Mouse (Mus musculus): ENCODE measurements around the gene Gltpd2.
A peak's percentile ranks its signal among the peaks of the same experiment; 100 is the strongest.
"Not testable (repeated sequence)": the region's sequence is repeated elsewhere in the genome, so short reads cannot be mapped to it uniquely, and the experiment has no call there.

The Gltpd2 gene

DNA sequence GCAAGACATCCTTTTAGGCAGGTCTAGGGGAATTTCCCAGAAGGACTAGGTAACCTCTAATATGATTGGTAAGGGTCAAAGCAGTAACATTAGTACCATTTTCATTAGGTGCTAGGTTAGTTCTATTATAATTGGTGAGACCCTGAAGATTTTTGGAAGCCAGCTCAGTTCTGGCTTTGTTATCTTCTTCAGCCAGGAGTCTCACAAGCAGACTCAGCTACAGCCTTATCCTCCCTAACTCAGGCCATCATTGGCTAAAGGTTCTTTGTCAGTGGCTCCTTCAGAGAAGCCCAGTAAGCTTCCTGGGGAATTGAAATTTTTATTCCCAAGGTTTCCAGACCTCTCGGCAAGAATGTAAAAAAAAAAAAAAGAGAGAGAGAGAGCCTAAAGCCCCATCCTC, 560 bp upstream of the Gltpd2 start:
- DNase-seq, result no peak

DNA sequence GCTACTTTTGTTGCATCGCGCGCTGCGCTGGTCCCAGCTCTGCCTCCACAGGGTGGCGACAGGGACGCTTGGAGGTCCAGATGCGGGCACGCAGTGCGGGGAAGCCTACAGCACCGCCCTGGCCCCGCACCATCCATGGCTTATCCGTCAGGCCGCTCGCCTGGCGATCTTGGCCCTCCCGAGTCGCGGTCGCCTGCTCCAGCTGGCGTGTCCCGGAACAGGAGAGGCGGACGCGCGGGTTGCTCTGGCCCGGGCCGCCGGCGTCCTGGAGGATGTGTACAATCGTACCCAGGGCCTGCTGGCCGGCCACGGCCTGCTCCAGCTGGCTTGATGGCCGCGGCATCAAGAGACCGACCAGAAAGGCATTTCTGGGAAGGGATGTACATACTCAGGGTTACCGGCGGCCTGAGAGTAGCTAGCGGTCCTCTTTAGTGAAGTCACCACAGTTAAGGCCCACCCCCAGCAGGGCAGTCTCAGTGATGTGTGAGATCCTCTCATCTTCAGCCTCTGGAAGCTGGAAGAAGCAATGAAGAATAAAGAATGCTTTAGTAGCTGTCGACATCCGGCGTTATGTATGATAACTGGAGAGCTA, 1.3 kb downstream of the Gltpd2 start:
- DNase-seq, result peak; percentile 97

DNA sequence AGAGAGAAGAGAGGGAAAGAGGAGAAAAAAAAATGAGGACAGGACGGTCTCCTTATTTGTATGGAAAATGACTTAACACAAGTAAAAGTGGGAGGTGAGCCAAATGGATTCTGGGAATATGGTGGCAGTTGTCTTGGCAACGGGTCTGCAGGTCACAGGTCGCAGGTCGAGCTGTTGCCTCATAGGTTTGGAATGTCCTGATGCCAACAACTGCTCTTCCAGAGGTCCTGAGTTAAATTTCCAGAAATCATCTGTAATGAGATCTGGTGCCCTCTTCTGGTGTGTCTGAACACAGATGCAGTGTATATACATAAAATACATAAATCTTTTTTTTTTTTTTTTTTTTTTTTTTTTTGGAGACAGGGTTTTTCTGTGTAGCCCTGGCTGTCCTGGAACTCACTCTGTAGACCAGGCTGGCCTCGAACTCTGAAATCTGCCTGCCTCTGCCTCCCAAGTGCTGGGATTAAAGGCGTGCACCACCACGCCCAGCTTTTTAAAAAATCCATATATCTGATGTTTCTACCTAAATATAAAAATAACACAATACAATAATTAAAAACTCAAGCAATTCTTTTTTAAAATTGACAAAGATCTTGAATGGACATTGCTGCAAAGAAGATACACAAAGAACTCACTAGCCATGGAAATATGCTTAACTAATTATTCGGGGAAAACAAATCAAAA, 4.5 kb downstream of the Gltpd2 start:
- peak; percentile 75 for DNase-seq

DNA sequence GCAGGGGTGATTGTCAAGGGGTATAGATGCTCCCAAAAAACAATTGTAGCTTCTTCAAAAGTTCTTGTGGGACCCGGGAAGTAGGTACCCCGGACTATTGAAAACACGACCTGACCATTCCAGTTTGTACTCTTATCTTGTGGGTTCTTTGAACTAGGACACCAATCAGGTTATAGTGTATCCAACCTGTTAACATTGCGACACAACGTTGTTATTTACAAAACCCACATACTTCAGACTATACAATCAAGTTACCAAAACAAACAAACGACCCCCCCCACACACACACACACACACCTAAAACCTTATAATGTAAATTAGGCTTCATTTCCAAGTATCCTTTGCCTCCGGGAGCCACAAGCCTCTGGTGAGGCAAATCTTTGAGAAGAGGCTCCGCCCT, 5.8 kb downstream of the Gltpd2 start:
- no peak for DNase-seq

DNA sequence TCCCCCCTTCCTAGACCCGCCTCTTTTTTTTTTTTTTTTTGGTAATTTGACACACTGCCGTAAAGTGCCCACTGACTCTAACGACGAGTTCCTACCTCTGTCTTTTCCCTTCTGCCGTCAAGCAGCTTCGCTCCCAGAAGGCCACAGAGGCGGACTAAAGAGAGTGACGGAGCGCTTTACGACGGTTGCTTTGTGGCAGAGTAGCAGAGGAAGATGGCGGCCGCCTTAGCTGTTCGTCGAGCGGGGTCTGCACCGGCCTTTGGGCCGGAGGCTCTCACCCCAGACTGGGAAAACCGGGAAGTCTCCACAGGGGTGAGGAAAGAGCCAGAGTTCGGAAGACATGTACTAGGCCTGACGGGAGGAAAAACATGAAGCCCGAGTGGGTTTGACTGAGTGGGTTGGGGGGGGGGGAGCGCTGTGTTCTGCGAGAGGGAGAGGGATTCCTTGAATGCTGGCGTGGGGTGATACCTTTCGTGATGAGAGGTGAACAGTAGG, 6.2 kb downstream of the Gltpd2 start, which contains the start of gene Psmb6:
Gene Psmb6, plus strand, starts transcription at position 184 of the 495 bp plus-strand sequence.
- peak; percentile 100 for DNase-seq

DNA sequence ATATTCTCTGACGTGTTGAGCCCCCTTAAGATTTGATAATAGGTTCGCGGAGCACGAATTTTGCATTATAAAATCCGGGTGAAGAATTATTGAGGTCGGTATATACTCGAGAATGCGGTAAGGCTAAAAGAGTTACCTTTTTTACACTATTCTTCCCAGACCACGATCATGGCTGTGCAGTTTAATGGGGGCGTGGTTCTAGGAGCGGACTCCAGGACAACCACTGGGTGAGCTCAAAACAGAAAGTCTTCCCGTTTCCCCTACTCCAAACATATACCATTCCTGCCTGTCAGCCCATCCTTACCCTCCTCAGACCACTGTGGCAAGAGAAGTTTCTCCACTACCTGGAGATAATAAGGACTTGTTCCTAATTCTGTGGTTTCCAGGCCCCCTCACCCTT, 6.7 kb downstream of the Gltpd2 start:
- peak; percentile 89 for DNase-seq

DNA sequence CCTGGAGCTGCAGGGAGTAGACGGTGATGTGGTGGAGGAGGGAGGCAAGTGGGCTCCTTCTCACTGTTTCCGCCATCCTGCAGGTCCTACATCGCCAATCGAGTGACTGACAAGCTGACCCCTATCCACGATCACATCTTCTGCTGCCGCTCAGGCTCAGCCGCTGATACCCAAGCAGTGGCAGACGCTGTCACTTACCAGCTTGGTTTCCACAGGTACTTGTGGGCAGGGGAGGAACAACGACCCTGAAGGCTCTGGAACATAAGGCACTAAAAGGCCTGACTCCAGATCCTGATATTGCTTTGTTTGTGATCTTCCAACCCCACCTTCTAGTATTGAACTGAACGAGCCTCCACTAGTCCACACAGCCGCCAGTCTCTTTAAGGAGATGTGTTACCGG, 7.2 kb downstream of the Gltpd2 start:
- DNase-seq, result peak; percentile 92

DNA sequence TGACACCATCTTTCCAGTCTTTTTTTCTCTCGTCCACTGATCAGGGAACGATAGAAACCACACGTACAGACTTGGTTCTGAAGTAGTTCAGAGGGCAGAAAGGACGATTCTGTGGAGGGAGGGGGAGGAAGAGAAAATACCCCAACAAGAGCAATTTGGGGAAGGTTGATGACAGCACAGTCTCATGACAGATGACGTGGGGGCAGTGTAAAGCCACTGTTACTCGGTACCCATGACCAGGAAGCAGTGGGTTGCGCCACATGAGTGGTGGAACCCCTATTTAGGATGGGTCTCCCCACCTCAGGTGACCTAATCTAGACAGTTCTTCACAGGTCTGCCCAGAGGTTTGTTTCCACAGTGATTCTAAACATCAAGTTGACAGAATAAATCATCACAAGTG, 9.6 kb downstream of the Gltpd2 start:
- no peak for DNase-seq

DNA sequence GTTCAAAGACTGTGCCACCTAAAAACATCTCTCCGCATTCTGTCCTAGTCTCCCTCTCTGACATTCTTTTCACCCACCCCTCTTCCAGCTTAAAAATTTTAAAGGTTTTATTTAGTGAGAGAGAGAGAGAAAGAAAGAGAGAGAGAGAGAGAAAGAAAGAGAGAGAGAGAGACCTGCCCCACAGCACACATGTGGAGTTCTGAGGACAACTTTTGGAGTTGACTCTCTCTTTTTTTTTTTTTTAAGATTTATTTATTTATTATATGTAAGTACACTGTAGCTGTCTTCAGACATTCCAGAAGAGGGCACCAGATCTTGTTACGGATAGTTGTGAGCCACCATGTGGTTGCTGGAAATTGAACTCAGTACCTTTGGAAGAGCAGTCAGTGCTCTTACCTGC, 12.1 kb downstream of the Gltpd2 start:
- not testable (repeated sequence) for DNase-seq

DNA sequence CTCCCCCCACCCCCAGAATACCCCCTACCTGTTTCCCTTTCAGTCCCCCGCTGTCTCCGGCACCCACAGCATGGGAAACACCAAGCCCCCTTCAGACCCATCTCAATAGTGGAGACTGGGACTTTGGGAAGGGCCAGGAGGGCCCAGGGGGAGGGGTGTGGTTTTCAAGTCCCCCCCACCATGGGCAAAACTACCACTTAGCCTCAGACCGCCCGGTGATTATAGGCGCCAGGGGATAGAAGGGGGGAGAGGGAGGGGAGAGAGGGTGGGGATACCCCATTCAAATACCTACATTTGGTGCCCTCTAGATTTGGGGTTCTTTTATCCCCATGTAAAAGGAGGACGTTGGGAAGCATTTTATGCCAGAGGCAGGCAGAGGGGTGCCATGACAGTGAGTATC, 13.8 kb downstream of the Gltpd2 start, which contains the start of gene Gm40193:
Gene Gm40193, minus strand, starts transcription at position 101 of the 400 bp plus-strand sequence.
- DNase-seq, result no peak

DNA sequence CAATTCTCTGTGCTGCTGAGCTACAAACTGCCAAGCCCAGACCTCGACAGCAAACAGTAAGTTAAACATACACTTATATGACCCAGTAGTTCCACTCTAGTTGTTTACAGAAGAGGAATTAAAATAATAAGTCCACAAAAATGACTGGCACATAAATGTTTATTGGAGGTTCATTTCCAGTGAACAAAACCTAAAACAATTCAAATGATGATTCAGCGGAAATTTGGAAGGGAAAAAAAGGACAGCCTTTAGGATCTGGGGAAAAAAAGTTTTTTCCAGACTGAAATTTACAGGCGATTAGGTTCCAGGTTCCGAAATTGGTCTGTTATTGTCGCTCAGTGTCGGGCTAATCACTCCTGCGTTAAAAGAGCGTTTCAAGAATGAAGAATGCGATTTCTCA, 20.4 kb downstream of the Gltpd2 start:
- DNase-seq, result no peak

DNA sequence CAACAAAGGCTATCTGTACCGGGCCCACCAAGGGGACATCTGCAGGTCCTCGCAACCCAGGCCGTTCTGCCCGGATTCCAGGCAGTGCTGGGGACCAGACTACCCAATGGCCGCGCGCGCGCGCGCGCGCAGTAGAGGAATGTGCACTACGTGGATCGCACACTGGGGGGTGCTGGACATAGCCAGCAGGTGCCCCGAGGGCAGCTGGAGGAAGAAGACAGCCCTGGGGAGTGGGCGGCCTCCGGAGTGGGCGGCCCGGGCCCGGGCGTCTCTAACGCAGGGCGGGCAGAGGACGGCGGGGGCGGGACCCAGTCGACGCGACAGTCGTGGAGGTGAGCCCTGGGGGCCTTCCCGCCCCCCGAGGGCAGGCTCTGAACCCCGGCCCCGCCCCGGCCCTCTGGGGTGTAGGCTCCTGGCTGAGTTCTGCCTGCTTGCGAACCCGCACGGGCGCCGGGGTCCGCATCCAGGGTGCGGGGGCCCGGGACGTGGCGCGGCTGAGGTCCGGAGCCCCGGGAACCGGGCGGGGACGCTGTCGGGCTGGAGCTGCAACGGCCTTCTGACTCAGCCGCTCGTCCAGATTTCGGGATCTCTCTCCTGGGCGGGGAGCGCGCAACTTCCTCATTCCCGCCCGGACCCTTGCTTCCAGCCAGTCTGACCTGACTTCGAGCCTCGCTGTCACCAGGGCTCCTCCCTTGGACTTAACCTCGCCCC, 21.0 kb downstream of the Gltpd2 start, which contains the start of gene Pld2:
Gene Pld2, plus strand, starts transcription at position 188 of the 711 bp plus-strand sequence.
- peak; percentile 100 for DNase-seq

DNA sequence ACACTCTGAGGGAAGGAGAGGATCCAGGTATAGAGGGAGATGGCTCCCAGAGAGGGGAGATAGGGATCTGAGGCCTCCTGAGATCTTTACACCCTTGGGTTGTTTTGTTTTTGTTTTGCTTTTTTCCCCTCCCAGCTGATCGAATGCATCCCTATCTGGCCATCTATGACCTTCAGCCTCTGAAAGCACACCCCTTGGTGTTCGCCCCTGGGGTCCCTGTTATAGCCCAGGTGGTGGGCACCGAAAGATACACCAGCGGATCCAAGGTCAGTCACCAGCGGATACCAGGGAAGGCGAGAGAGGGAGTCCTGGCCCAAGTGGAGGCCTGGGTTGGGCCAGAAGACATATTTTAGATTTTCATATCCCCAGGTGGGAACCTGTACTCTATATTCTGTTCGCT, 21.9 kb downstream of the Gltpd2 start:
- peak; percentile 91 for DNase-seq

DNA sequence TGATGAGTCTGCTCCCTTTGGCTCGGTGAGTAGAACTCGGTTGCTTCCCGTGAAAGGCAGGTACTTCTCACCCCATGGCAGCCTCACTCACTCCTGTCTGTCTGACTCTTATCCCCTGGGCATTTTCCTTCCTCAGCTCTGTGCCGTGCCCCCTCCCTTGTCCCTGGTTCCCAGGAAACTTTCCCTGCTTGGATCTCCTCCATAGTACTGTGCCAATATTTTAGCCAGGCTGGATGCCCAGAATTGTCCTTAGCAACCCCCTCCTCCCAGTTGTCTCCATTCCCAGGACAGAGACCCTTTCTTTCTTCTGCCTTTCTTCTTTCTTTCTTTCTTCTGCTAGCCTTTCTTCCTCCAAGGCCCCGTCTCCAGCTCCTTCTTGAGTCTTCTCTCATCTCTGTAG, 22.4 kb downstream of the Gltpd2 start:
- no peak for DNase-seq

DNA sequence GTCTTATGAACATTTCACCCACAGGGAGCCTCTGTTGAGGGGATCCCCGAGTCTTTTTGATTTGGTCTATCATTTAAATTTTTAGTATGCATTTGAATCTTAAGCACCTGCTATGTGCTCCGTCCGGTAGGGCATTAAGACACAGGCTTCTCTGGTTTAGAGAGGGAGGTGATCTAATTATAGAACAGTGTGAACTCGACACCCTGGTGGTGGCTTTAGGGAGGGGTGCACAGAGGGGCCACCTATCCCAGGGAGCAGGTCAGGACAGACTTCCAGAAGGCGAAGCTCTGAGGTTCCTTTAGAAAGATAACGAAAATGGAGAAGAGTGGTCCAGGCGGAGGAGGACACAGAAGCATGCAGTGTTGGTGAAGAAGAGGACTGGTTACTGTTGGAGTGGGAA, 25.5 kb downstream of the Gltpd2 start:
- DNase-seq, result no peak

DNA sequence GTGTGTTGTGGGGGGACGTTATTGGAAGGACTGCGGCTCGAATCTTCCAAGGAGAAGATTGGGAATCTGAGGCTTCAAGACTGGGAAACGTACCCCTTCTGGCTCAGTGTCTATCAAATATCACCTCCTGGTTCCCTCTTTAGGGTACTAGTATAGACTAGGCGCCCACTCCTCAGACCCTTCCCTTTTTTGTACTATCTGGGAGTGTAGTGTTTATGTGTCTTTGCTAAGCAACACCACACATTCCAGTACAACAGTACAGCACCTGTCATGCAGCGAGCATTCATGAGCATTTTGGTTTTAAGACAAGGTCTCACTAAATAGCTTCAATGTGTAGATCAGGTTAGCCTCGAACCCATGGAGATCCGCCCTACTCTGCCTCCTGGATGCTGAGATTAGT, 32.5 kb downstream of the Gltpd2 start:
- no peak for DNase-seq

DNA sequence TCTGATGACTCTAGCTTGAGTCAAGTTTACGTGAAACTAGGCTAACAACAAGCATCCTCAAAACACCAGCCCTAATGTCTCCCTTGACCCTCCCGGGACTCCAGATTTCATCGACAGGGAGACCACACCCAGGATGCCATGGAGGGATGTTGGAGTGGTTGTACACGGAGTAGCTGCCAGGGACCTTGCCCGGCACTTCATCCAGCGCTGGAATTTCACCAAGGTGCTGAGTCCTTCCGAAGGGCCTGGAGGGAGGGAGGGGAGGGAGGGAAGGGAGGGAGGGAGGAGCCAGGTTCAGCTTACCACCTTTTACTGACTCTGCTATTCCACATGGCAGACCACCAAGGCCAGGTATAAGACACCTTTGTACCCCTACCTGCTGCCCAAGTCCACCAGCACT, 34.9 kb downstream of the Gltpd2 start:
- no peak for DNase-seq

DNA sequence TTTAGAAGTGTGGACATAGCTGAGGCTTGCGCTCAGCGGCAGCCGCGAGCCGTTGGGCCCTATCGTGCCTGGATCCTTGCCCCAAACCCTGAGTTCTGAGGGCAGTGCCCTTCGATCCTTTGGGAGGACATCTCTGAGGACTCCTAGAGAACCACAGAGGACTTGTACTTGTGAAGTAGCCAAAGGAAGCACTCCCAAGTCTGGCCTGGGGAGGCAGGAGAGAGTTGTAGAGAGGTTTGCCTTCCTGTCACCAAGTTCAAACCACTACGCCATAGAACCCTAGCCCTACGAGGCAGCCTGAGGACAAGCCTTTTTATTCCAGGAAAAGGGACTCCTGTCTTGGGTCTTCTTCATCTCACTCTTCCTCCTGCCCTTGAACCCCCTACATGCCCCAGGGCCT, 38.5 kb downstream of the Gltpd2 start:
- no peak for DNase-seq

DNA sequence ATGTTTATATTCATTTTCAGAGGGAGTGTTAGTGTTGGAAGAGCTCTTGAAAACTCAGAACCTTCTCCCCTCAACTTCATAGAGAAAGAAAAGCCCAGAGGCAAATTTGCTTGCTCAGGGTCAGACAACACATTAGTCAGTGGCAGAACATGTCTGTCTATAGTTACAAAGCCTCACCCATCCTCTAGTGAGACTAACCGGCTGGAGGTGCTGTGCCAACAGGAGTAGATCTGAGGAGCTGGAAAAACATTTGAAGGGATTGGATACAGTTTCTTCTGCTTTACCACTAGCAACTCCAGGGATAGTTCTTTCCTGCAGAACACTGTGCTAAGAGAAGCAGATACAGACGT, 42.9 kb downstream of the Gltpd2 start:
- no peak for DNase-seq

DNA sequence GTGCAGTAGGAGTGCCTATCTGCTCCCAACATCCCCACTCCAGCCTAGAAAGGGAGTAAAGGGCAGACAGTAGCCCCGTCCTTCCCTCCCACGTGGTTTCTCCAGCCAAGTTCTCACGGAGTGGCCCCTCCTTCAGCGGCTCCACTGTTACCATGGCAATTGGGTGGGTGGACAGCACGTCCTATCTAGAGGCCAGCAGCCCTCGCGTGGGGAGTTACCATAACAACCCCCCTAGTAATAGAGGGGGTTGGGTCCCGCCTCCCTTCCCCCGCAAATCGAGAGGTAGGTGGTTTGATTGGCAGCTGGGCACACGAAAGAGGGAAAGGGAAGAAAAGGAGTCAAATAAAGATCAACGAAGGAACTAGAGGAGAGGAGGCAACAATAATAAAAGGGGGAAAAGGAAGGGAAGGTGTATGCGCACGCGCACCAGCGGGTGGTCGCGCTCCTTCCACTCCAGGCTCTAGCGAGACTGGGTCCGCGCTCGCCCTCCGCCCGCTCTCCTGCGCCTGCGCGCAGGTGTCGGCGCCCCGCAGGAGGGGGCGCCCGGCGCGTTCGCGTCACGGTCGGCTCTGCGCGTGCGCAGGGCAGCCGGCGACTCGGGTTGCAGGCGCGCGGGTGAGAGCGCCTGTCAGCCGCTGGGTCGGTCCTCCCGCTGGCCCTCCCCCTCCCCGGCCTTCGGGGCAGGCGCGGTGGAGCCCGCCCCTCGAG, 43.4 kb downstream of the Gltpd2 start, which contains the start of gene Mink1:
Gene Mink1, plus strand, starts transcription at position 595 of the 708 bp plus-strand sequence.
- peak; percentile 99 for DNase-seq

DNA sequence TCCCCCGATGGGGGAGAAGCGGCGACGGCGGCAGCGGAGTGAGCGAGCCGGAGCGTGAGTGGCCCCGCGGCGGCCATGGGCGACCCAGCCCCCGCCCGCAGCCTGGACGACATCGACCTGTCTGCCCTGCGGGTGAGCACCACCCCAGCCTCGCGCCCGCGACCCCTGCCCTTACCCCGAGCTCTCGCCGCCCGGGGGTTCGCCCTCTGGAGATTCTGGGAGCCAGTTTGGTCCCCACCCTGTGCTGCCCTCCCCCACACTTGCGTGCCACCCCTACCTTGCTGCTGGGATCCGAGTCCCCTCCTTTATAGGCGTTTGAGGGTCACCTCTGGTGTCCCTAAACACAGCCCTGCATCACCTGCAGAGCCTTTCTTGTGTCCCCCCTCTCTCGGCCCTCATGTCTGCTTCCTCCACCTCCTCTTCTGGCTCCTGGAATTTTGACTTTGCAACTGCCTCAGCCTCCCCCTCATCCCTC, 44.0 kb downstream of the Gltpd2 start:
- no peak for DNase-seq

DNA sequence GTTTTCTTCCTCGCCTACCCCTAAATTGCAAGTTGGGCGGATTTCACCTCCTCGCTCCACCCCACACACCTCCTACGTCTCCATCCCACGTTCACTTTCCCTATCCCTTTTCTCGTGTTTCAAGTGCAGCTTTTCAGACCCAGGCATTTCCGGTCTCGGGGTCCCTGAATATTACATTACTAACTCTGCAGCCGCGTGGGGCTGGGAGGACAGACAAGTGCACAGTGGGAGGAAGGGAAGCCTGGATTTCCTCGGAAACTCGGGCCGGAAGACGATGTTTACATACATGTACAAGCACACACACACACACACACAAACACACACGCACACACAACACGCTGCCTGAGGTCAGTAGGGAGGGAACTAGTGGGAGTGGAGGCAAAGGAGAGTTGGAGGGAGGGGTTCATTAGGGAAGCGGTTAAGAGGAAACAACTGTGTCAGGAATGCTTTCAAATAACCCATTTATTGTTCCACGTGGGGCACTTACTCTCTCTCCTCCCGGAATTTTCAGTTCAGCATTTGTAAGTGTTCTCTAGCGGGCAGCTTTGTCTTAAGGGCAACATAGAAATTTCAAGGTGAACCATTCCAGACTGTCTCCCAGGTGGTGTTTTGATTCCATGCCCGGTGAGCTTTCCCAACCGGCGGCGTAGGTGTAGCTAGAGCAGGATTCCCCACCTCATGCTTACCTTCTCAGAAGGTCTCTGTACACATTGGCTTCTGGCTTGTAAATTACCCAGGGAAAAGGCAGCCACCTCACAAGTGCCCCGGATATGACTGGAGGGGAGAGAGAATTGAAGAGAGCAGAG, 44.7 kb downstream of the Gltpd2 start:
- peak; percentile 96 for DNase-seq

All from heart, adult 11 months (tissue).